Mouse (Mus musculus) liver (tissue): ENCODE results near the gene Lrp2.

ENCODE experiments used
- DNase-seq: peaks from one replicate; pipeline ENCODE4 v3.0.0-alpha.2; 2020; ENCODE audit warnings: mixed read lengths

Gene Lrp2

GRCm38 (mm10) chr2:69396760-69397435 lies 189.0 kb downstream of the Lrp2 start:
- DNase-seq = no peak

GRCm38 (mm10) chr2:69395597-69396248 lies 190.1 kb downstream of the Lrp2 start:
- DNase-seq = no peak

- no peak for DNase-seq
These were observed 191.9 kb downstream of the Lrp2 start for GRCm38 (mm10) chr2:69393947-69394346.

GRCm38 (mm10) chr2:69386118-69386871 lies 199.6 kb downstream of the Lrp2 start:
- DNase-seq = peak; percentile 42

- DNase-seq = no peak
These were observed 203.0 kb downstream of the Lrp2 start for GRCm38 (mm10) chr2:69382838-69383237.

GRCm38 (mm10) chr2:69381740-69382139 lies 204.1 kb downstream of the Lrp2 start:
- peak; percentile 14 for DNase-seq

GRCm38 (mm10) chr2:69380281-69380680 lies 205.6 kb downstream of the Lrp2 start, which contains the start of gene Dhrs9:
TSS of gene Dhrs9 (plus strand) at chr2:69380445.
- DNase-seq = peak; percentile 26

GRCm38 (mm10) chr2:69379801-69380200 lies 206.1 kb downstream of the Lrp2 start:
- DNase-seq = no peak

- no peak for DNase-seq
These were observed 209.1 kb downstream of the Lrp2 start for GRCm38 (mm10) chr2:69376780-69377179.
